Mouse (Mus musculus): ENCODE results near the gene Peli2. TPM values are rescaled to one million over a fixed set of nuclear protein-coding genes. Genes with fewer than 3 reads are reported as not detected.

The Peli2 gene
- total RNA-seq, 2 experiments from 2014 or later, result 21.3 to 42.4 TPM

- no peak for DNase-seq (ENCODE audit: low spot score in 2 of 2)
Measured at GRCm38 (mm10) chr14:48278291-48278690, 157.7 kb downstream of the Peli2 start.

GRCm38 (mm10) chr14:48286949-48287348, 166.3 kb downstream of the Peli2 start:
- no peak for DNase-seq (ENCODE audit: low spot score in 2 of 2)

- DNase-seq (ENCODE audit: low spot score in 2 of 2), result no peak
Measured at GRCm38 (mm10) chr14:48287581-48287980, 167.0 kb downstream of the Peli2 start.

GRCm38 (mm10) chr14:48288600-48288999, 168.0 kb downstream of the Peli2 start:
- DNase-seq (ENCODE audit: low spot score in 2 of 2), result no peak

- no peak for DNase-seq (ENCODE audit: low spot score in 2 of 2)
Measured at GRCm38 (mm10) chr14:48289602-48290599, 169.3 kb downstream of the Peli2 start.

GRCm38 (mm10) chr14:48293498-48293897, 172.9 kb downstream of the Peli2 start:
- no peak for DNase-seq (ENCODE audit: low spot score in 2 of 2)

- no peak for DNase-seq (ENCODE audit: low spot score in 2 of 2)
Measured at GRCm38 (mm10) chr14:48295410-48295809, 174.8 kb downstream of the Peli2 start.

GRCm38 (mm10) chr14:48295815-48296271, 175.2 kb downstream of the Peli2 start:
- no peak for DNase-seq (ENCODE audit: low spot score in 2 of 2)

GRCm38 (mm10) chr14:48296820-48297219, 176.2 kb downstream of the Peli2 start:
- DNase-seq (ENCODE audit: low spot score in 2 of 2), result no peak

GRCm38 (mm10) chr14:48302471-48303186, 182.0 kb downstream of the Peli2 start:
- DNase-seq (ENCODE audit: low spot score in 2 of 2), result no peak

- no peak for DNase-seq (ENCODE audit: low spot score in 2 of 2)
Measured at GRCm38 (mm10) chr14:48303235-48303634, 182.6 kb downstream of the Peli2 start.

- DNase-seq (ENCODE audit: low spot score in 2 of 2), result no peak
Measured at GRCm38 (mm10) chr14:48303841-48304240, 183.2 kb downstream of the Peli2 start.

GRCm38 (mm10) chr14:48313234-48313633, 192.6 kb downstream of the Peli2 start:
- DNase-seq (ENCODE audit: low spot score in 2 of 2), result no peak

GRCm38 (mm10) chr14:48316396-48316795, 195.8 kb downstream of the Peli2 start:
- DNase-seq (ENCODE audit: low spot score in 2 of 2), result no peak

GRCm38 (mm10) chr14:48323771-48324459, 203.3 kb downstream of the Peli2 start:
- DNase-seq (ENCODE audit: low spot score in 2 of 2), result no peak

- DNase-seq (ENCODE audit: low spot score in 2 of 2), result no peak
Measured at GRCm38 (mm10) chr14:48324460-48324850, 203.8 kb downstream of the Peli2 start.

GRCm38 (mm10) chr14:48327746-48328145, 207.1 kb downstream of the Peli2 start:
- DNase-seq (ENCODE audit: low spot score in 2 of 2), result no peak

- peak in 1 of 2 experiments; percentile 28 for DNase-seq (ENCODE audit: low spot score in 2 of 2)
Measured at GRCm38 (mm10) chr14:48329716-48330365, 209.2 kb downstream of the Peli2 start.

Data from adrenal gland, adult 18-20 months (tissue).